Mouse (Mus musculus) heart, embryonic 12.5 days (tissue): ENCODE results near the gene Wdr26. TPM values are rescaled to one million over a fixed set of nuclear protein-coding genes. Genes with fewer than 3 reads are reported as not detected.

Experiments
- ATAC-seq: fragments of 200-750 bp; cut with Nextera tagmentation; 2 replicates; pipeline ENCODE4 v1.8.0; 2017; ENCODE audit warnings: moderate TSS enrichment, moderate library complexity; ENCODE audit not compliant: insufficient number of reproducible peaks, low FRiP score
- H3K27ac ChIP-seq: fragments of 300-500 bp; sonication (generic); 2 replicates; pipeline ENCODE4 v1.5.1; 2016; ENCODE audit warnings: mild to moderate bottlenecking, moderate library complexity; ENCODE audit not compliant: poor library complexity, severe bottlenecking
- H3K27me3 ChIP-seq: fragments of 300-500 bp; sonication (generic); replicated peaks from 2 replicates; pipeline ENCODE4 v1.6.1; 2016; ENCODE audit warnings: mild to moderate bottlenecking, moderate library complexity
- H3K36me3 ChIP-seq: fragments of 300-500 bp; sonication (generic); 2 replicates; pipeline ENCODE4 v1.6.1; 2016; ENCODE audit warnings: mild to moderate bottlenecking, moderate library complexity
- H3K4me1 ChIP-seq: fragments of 300-500 bp; sonication (generic); replicated peaks from 2 replicates; pipeline ENCODE4 v1.6.1; 2016; ENCODE audit warnings: mild to moderate bottlenecking
- H3K4me2 ChIP-seq: fragments of 300-500 bp; sonication (generic); 2 replicates; pipeline ENCODE4 v1.6.1; 2016; ENCODE audit warnings: mild to moderate bottlenecking, moderate library complexity
- H3K4me3 ChIP-seq: fragments of 300-500 bp; sonication (generic); 2 replicates; pipeline ENCODE4 v1.5.1; 2016; ENCODE audit warnings: mild to moderate bottlenecking
- H3K9ac ChIP-seq: fragments of 300-500 bp; sonication (generic); 2 replicates; pipeline ENCODE4 v1.6.1; 2016; ENCODE audit warnings: mild to moderate bottlenecking, moderate library complexity
- H3K9me3 ChIP-seq: fragments of 300-500 bp; sonication (generic); replicated peaks from 2 replicates; pipeline ENCODE4 v1.6.1; 2016; ENCODE audit warnings: mild to moderate bottlenecking, moderate library complexity
- WGBS: fragments of 180-500 bp; shearing (Covaris S2); methylation state at CpG from one replicate; pipeline ENCODE4 v1.1.7; 2016; 5-methylcytosine and 5-hydroxymethylcytosine counted together
- polyA plus RNA-seq: library from polyadenylated mRNA; unstranded; fragments of >200 nt; fragmentation: Nextera tagmentation; extraction: Ambion mirVana; gene quantifications from 2 replicates; pipeline ENCODE4 v1.2.1, GENCODE M21; 2016

Wdr26 gene
- polyA plus RNA-seq, 1 experiment from 2014 or later, result 35.2 TPM

DNA sequence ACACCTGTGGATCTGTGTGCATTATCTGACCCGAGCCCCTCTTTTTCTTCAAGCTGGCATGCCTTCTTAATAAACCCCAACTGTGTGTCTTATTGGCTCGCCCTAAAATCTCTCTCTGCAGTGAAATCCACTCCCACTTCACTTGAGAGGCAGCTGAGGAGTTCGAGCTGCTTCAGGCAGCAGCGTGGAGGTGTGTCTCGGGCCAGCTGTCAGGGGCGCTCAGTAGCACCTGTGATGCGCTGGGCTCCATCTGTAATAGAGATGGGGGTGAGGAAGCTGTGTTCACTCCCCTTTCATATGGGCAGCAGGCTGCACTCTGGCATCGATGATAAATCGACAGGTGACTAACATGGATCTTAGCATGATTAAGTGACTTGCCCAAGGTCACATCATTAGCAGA lies 43.6 kb upstream of the Wdr26 start:
- WGBS, result 68% methylated on average over 9 of the region's 9 CpGs
- ATAC-seq, result no peak
- Histone ChIP-seq H3K27me3 (no peaks in the 10 kb centered on the region), H3K4me2 (peak overlapping the region; percentile 94), H3K4me1 (peaks cover 58% of the 10 kb centered on the region), H3K36me3 (no peaks in the 10 kb centered on the region), H3K9ac (no peak overlapping the region; the same call in 1 of the 2 replicates), H3K27ac (no peak overlapping the region), H3K4me3 (peak overlapping the region; percentile 46; the same call in 1 of the 2 replicates), H3K9me3 (no peaks in the 10 kb centered on the region)

GRCm38 (mm10) chr1:181251624-181252023 lies 39.8 kb upstream of the Wdr26 start:
- Histone ChIP-seq H3K4me2 (no peak overlapping the region), H3K9ac (no peak overlapping the region), H3K4me1 (peaks cover 25% of the 10 kb centered on the region), H3K36me3 (no peaks in the 10 kb centered on the region), H3K9me3 (peaks cover 7% of the 10 kb centered on the region; the same call in 1 of the 2 replicates), H3K4me3 (no peak overlapping the region), H3K27ac (0 out of 2 replicates have a peak overlapping the region, but pooled peaks have one; percentile 7), H3K27me3 (no peaks in the 10 kb centered on the region)
- ATAC-seq, result no peak
- 77% methylated on average over 5 of the region's 5 CpGs for WGBS

DNA sequence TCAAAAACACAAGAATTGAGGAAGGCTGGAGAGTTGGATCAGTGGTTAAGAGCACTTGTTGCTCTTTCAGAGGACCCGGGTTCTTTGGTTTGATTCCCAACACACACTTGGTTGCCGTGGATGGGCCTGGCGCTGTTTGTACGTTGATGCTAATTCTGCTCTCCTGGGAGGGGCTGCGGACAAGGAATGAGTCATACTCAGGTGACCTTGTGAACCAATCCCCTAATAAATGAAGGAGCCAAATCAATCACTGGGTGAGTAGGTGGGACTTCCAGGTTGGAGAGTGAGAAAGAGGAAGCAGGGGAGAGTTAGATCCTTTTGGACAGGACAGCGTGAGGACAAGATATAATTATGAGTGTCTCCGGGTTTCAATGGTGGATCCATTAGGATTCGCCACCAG lies 39.2 kb upstream of the Wdr26 start:
- Histone ChIP-seq H3K9ac (no peak overlapping the region), H3K4me1 (peaks cover 25% of the 10 kb centered on the region), H3K4me2 (no peak overlapping the region), H3K4me3 (no peak overlapping the region), H3K27ac (no peak overlapping the region), H3K9me3 (peaks cover 7% of the 10 kb centered on the region; the same call in 1 of the 2 replicates), H3K36me3 (no peaks in the 10 kb centered on the region), H3K27me3 (no peaks in the 10 kb centered on the region)
- 93% methylated on average over 8 of the region's 8 CpGs for WGBS
- no peak for ATAC-seq

DNA sequence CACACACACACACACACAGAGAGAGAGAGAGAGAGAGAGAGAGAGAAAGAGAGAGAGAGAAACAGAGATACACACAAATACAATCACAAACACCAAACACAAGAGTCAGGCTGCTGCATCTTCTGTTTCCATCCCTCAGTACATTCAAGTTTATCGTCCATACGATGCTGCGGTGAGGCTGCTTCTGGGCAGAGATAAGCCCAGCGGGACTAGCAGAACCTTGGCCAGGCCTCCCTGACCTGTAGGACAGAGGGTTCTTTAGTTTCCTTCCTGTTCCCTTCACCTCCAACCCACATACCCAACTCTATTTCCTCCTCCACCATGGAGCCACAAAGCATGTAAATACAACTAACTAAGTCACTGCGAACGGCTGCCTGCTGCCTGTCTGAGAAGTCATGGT lies 37.7 kb upstream of the Wdr26 start:
- Histone ChIP-seq H3K4me1 (peaks cover 22% of the 10 kb centered on the region), H3K27me3 (no peaks in the 10 kb centered on the region), H3K4me2 (no peak overlapping the region), H3K4me3 (no peak overlapping the region), H3K9ac (no peak overlapping the region), H3K36me3 (no peaks in the 10 kb centered on the region), H3K9me3 (peaks cover 7% of the 10 kb centered on the region; the same call in 1 of the 2 replicates), H3K27ac (no peak overlapping the region)
- ATAC-seq, result no peak
- WGBS, result 59% methylated on average over 6 of the region's 6 CpGs

- Histone ChIP-seq H3K4me3 (no peak overlapping the region), H3K4me2 (no peak overlapping the region), H3K27ac (no peak overlapping the region), H3K4me1 (peaks cover 17% of the 10 kb centered on the region), H3K9ac (no peak overlapping the region), H3K36me3 (no peaks in the 10 kb centered on the region), H3K27me3 (no peaks in the 10 kb centered on the region), H3K9me3 (peaks cover 7% of the 10 kb centered on the region; the same call in 1 of the 2 replicates)
- WGBS, result 59% methylated on average over 3 of the region's 3 CpGs
- ATAC-seq, result no peak
These were observed 35.4 kb upstream of the Wdr26 start for GRCm38 (mm10) chr1:181247175-181247574.

DNA sequence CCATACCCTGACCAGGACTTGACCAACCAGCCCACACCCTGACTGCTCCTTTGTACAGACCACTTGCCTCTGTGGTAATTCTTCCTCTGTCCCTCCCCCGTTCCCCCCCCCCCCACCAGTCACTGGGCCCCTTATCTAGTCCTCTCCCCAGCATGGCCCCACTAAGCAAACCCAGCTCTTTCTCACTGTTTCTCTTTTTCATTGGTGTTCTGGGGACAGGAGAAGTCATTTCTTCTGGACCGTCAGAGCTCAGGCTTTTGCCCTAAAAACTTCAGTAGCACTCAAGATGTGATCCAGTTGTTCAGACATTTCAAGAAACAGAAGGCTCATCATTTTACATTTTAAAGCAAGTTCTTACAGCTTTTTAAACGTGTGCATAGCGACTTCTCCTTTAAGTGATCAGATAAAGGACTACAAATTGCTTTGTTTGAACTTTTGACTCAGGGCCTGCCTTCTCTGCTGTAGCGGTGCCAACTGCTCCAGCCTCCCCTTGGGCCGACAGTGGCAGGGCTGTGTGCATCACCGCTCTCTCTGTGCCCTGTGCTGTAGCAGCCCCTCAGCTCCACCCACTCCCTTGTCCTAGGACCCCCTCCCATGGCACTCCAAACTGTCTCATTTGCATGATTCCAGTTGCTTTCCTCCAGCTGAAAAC lies 34.8 kb upstream of the Wdr26 start:
- H3K27ac ChIP-seq, result peak overlapping the region; percentile 44; the same call in 1 of the 2 replicates
- WGBS, result 19% methylated on average over 7 of the region's 7 CpGs
- peaks cover 14% of the 10 kb centered on the region for H3K4me1 ChIP-seq
- ATAC-seq, result peak; percentile 46
- H3K9ac ChIP-seq, result no peak overlapping the region
- H3K4me3 ChIP-seq, result no peak overlapping the region
- H3K27me3 ChIP-seq, result no peaks in the 10 kb centered on the region
- no peaks in the 10 kb centered on the region for H3K36me3 ChIP-seq
- no peak overlapping the region for H3K4me2 ChIP-seq
- H3K9me3 ChIP-seq, result peaks cover 7% of the 10 kb centered on the region; the same call in 1 of the 2 replicates

DNA sequence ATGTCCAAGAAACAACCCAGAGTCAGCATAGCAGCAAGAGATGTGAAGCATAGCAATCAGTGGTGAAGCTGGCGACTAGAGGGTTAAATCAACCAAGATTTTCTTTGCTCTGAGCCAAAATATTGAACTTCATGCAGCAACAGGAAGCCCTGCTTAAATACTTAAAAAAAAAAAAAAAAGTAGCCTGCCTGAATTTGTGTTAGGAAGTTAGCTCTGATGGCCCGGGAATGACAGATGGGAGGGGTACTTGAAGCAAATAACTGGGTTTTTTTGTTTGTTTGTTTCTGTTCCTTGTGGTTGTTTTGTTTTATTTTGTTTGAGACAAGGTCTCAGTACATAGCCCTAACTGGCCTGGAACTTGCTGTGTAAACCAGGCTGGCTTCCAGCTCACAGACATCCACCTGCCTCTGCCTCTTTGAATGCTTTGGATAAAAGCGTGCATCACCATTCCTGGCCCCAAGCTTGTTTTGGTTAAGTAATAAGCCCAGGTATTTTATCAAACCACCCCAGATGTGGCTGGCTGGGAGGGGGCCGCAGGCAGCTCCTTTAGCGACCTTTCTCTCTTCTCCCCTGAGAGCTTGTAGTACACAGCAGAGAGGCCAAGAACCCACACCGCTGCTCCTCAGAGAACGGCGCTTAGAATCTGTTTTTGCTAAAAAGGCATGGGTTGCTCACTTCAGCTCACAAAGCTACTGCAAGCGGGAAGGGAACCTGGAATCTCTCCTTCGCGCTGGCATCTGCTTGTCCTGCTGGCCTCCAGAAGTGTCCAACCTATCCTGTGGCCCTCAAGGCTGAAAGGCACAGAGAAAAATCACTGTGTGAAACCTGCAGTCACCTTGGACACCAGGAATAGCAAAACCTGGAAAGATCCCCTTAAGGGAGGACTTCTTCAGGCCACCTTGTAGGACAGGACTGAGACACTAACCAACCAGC lies 34.0 kb upstream of the Wdr26 start:
- Histone ChIP-seq H3K27me3 (no peaks in the 10 kb centered on the region), H3K27ac (no peak overlapping the region; the same call in 1 of the 2 replicates), H3K4me2 (no peak overlapping the region), H3K9me3 (peaks cover 7% of the 10 kb centered on the region; the same call in 1 of the 2 replicates), H3K4me3 (no peak overlapping the region), H3K4me1 (peaks cover 14% of the 10 kb centered on the region), H3K9ac (no peak overlapping the region), H3K36me3 (no peaks in the 10 kb centered on the region)
- WGBS, result 68% methylated on average over 11 of the region's 11 CpGs
- ATAC-seq, result peak; percentile 55; the same call in 1 of the 2 replicates

GRCm38 (mm10) chr1:181245067-181245466 lies 33.3 kb upstream of the Wdr26 start:
- no peak for ATAC-seq
- Histone ChIP-seq H3K36me3 (no peaks in the 10 kb centered on the region), H3K4me1 (peaks cover 14% of the 10 kb centered on the region), H3K4me2 (no peak overlapping the region), H3K4me3 (no peak overlapping the region), H3K9ac (no peak overlapping the region), H3K27ac (no peak overlapping the region), H3K27me3 (no peaks in the 10 kb centered on the region), H3K9me3 (0 out of 2 replicates have a peak, but pooled peaks cover 4% of the 10 kb centered on the region)
- 93% methylated on average over 2 of the region's 2 CpGs for WGBS

GRCm38 (mm10) chr1:181241185-181241584 lies 29.4 kb upstream of the Wdr26 start:
- ATAC-seq, result no peak

DNA sequence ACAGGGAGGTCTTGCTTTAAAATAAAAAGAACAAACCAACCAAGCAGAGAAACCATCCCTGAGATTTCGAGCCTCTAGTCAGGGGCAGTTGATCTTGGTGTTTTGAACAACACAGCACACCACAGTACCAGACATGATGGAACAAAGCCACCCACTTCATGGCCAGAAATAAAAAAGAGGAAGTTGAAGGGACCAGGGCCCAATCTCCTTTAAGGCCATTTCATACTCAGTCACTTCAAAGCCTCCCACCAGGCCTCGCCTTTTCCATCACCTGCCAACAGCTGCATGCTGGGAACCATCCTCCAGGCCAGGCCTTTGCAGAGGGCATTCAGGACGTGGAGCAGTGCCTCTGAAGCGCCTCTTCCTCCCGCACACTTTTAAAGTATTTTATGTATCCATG lies 25.5 kb upstream of the Wdr26 start:
- Histone ChIP-seq H3K27ac (no peak overlapping the region), H3K4me2 (no peak overlapping the region), H3K4me1 (peaks cover 16% of the 10 kb centered on the region), H3K27me3 (no peaks in the 10 kb centered on the region), H3K36me3 (no peaks in the 10 kb centered on the region), H3K4me3 (no peak overlapping the region), H3K9ac (no peak overlapping the region), H3K9me3 (no peaks in the 10 kb centered on the region)
- 61% methylated on average over 5 of the region's 5 CpGs for WGBS
- ATAC-seq, result no peak

More at GRCm38 (mm10) chr1:181241185-181241584, 29.4 kb upstream of the Wdr26 start:
- no peak overlapping the region for H3K9ac ChIP-seq
- H3K27me3 ChIP-seq, result no peaks in the 10 kb centered on the region
- no peak overlapping the region for H3K4me3 ChIP-seq
- H3K4me1 ChIP-seq, result peaks cover 6% of the 10 kb centered on the region
- no peak overlapping the region for H3K4me2 ChIP-seq
- no peaks in the 10 kb centered on the region for H3K9me3 ChIP-seq
- H3K27ac ChIP-seq, result no peak overlapping the region
- H3K36me3 ChIP-seq, result no peaks in the 10 kb centered on the region
- WGBS, result 92% methylated on average over 3 of the region's 3 CpGs
